Mouse (Mus musculus) embryonic facial prominence, embryonic 15.5 days (tissue): ENCODE measurements around the gene Prss38. TPM values are rescaled to one million over a fixed set of nuclear protein-coding genes. Genes with fewer than 3 reads are reported as not detected.

Experiments
- ATAC-seq: fragments of 200-750 bp; cut with Nextera tagmentation; 2 replicates; pipeline ENCODE4 v1.8.0; 2017; ENCODE audit warnings: low read depth, moderate TSS enrichment; ENCODE audit not compliant: insufficient number of reproducible peaks, low FRiP score, low TSS enrichment
- H3K27ac ChIP-seq: fragments of 300-500 bp; sonication (generic); replicated peaks from 2 replicates; pipeline ENCODE4 v1.5.1; 2015; ENCODE audit warnings: mild to moderate bottlenecking, inconsistent platforms
- H3K27me3 ChIP-seq: fragments of 300-500 bp; sonication (generic); 2 replicates; pipeline ENCODE4 v1.6.1; 2015; ENCODE audit warnings: inconsistent platforms
- H3K36me3 ChIP-seq: fragments of 300-500 bp; sonication (generic); 2 replicates; pipeline ENCODE4 v1.6.1; 2015; ENCODE audit warnings: mild to moderate bottlenecking, inconsistent platforms
- H3K4me1 ChIP-seq: fragments of 300-500 bp; sonication (generic); 2 replicates; pipeline ENCODE4 v1.6.1; 2015; ENCODE audit warnings: inconsistent platforms
- H3K4me2 ChIP-seq: fragments of 300-500 bp; sonication (generic); replicated peaks from 2 replicates; pipeline ENCODE4 v1.6.1; 2015; ENCODE audit warnings: mild to moderate bottlenecking, inconsistent platforms
- H3K4me3 ChIP-seq: fragments of 300-500 bp; sonication (generic); replicated peaks from 2 replicates; pipeline ENCODE4 v1.5.1; 2015; ENCODE audit warnings: mild to moderate bottlenecking, inconsistent platforms
- H3K9ac ChIP-seq: fragments of 300-500 bp; sonication (generic); 2 replicates; pipeline ENCODE4 v1.6.1; 2015; ENCODE audit warnings: inconsistent platforms
- H3K9me3 ChIP-seq: fragments of 300-500 bp; sonication (generic); replicated peaks from 2 replicates; pipeline ENCODE4 v1.6.1; 2016; ENCODE audit warnings: inconsistent platforms
- WGBS: fragments of 180-500 bp; shearing (Covaris S2); methylation state at CpG from one replicate; pipeline ENCODE4 v1.1.7; 2015; 5-methylcytosine and 5-hydroxymethylcytosine counted together
- polyA plus RNA-seq: library from polyadenylated mRNA; unstranded; fragments of >200 nt; fragmentation: Nextera tagmentation; extraction: Ambion mirVana; gene quantifications from 2 replicates; pipeline ENCODE4 v1.2.1, GENCODE M21; 2015

The Prss38 gene
- polyA plus RNA-seq, 1 experiment from 2014 or later: not detected

GRCm38 (mm10) chr11:59346166-59346910 is 29.1 kb downstream of the Prss38 start:
- Histone ChIP-seq H3K9ac (no peak overlapping the region), H3K4me1 (peaks cover 22% of the 10 kb centered on the region; the same call in 1 of the 2 replicates), H3K27me3 (no peaks in the 10 kb centered on the region), H3K4me3 (no peak overlapping the region), H3K4me2 (no peak overlapping the region), H3K9me3 (no peaks in the 10 kb centered on the region), H3K27ac (peak overlapping the region; percentile 55; the same call in 1 of the 2 replicates), H3K36me3 (no peaks in the 10 kb centered on the region)
- peak; percentile 53; the same call in 1 of the 2 replicates for ATAC-seq
- WGBS: 58% methylated on average over 11 of the region's 11 CpGs

GRCm38 (mm10) chr11:59342956-59343355 is 32.5 kb downstream of the Prss38 start:
- H3K36me3 ChIP-seq: no peaks in the 10 kb centered on the region
- no peak overlapping the region for H3K4me3 ChIP-seq
- H3K4me1 ChIP-seq: peaks cover 13% of the 10 kb centered on the region; the same call in 1 of the 2 replicates
- no peak overlapping the region for H3K27ac ChIP-seq
- no peak overlapping the region for H3K4me2 ChIP-seq
- no peak for ATAC-seq
- H3K27me3 ChIP-seq: no peaks in the 10 kb centered on the region
- 78% methylated on average over 5 of the region's 5 CpGs for WGBS
- no peaks in the 10 kb centered on the region for H3K9me3 ChIP-seq
- H3K9ac ChIP-seq: no peak overlapping the region

- Histone ChIP-seq H3K27me3 (no peaks in the 10 kb centered on the region), H3K9me3 (no peaks in the 10 kb centered on the region), H3K4me1 (peaks cover 4% of the 10 kb centered on the region; the same call in 1 of the 2 replicates), H3K9ac (no peak overlapping the region), H3K27ac (no peak overlapping the region), H3K4me3 (no peak overlapping the region), H3K4me2 (no peak overlapping the region), H3K36me3 (no peaks in the 10 kb centered on the region)
- WGBS: 81% methylated on average over 2 of the region's 2 CpGs
- no peak for ATAC-seq
These were observed 36.7 kb downstream of the Prss38 start for GRCm38 (mm10) chr11:59338736-59339120.

- no peaks in the 10 kb centered on the region for H3K9me3 ChIP-seq
- no peak overlapping the region for H3K27ac ChIP-seq
- no peaks in the 10 kb centered on the region for H3K27me3 ChIP-seq
- H3K9ac ChIP-seq: no peak overlapping the region
- H3K4me2 ChIP-seq: no peak overlapping the region
- no peak for ATAC-seq
- 69% methylated on average over 13 of the region's 13 CpGs for WGBS
- H3K36me3 ChIP-seq: no peaks in the 10 kb centered on the region
- H3K4me3 ChIP-seq: no peak overlapping the region
- H3K4me1 ChIP-seq: peaks cover 4% of the 10 kb centered on the region; the same call in 1 of the 2 replicates
These were observed 37.3 kb downstream of the Prss38 start for GRCm38 (mm10) chr11:59337955-59338735.

GRCm38 (mm10) chr11:59336381-59336780 is 39.1 kb downstream of the Prss38 start:
- H3K27me3 ChIP-seq: no peaks in the 10 kb centered on the region
- no peaks in the 10 kb centered on the region for H3K9me3 ChIP-seq
- peaks cover 14% of the 10 kb centered on the region; the same call in 1 of the 2 replicates for H3K4me1 ChIP-seq
- H3K9ac ChIP-seq: no peak overlapping the region
- no peak overlapping the region for H3K4me3 ChIP-seq
- no peak overlapping the region for H3K4me2 ChIP-seq
- WGBS: 18% methylated on average over 1 of the region's 1 CpGs
- H3K27ac ChIP-seq: no peak overlapping the region
- H3K36me3 ChIP-seq: peaks cover 2% of the 10 kb centered on the region; the same call in 1 of the 2 replicates
- ATAC-seq: 0 out of 2 replicates have a peak, but pooled peaks have one; percentile 41

- H3K9ac ChIP-seq: no peak overlapping the region
- WGBS: 43% methylated on average over 2 of the region's 2 CpGs
- H3K27ac ChIP-seq: no peak overlapping the region
- peaks cover 7% of the 10 kb centered on the region; the same call in 1 of the 2 replicates for H3K36me3 ChIP-seq
- no peak overlapping the region for H3K4me3 ChIP-seq
- H3K4me2 ChIP-seq: no peak overlapping the region
- no peaks in the 10 kb centered on the region for H3K9me3 ChIP-seq
- no peaks in the 10 kb centered on the region for H3K27me3 ChIP-seq
- peaks cover 16% of the 10 kb centered on the region; the same call in 1 of the 2 replicates for H3K4me1 ChIP-seq
- ATAC-seq: no peak
These were observed 39.5 kb downstream of the Prss38 start for GRCm38 (mm10) chr11:59335942-59336341.

- Histone ChIP-seq H3K4me3 (no peak overlapping the region), H3K4me1 (peaks cover 20% of the 10 kb centered on the region; the same call in 1 of the 2 replicates), H3K9ac (no peak overlapping the region), H3K27ac (no peak overlapping the region), H3K36me3 (peaks cover 8% of the 10 kb centered on the region; the same call in 1 of the 2 replicates), H3K4me2 (no peak overlapping the region), H3K27me3 (no peaks in the 10 kb centered on the region), H3K9me3 (no peaks in the 10 kb centered on the region)
- no peak for ATAC-seq
- 78% methylated on average over 4 of the region's 4 CpGs for WGBS
These were observed 40.3 kb downstream of the Prss38 start for GRCm38 (mm10) chr11:59335150-59335549.

- H3K4me2 ChIP-seq: no peak overlapping the region
- H3K9me3 ChIP-seq: no peaks in the 10 kb centered on the region
- ATAC-seq: no peak
- peaks cover 8% of the 10 kb centered on the region; the same call in 1 of the 2 replicates for H3K36me3 ChIP-seq
- H3K27me3 ChIP-seq: no peaks in the 10 kb centered on the region
- no peak overlapping the region for H3K9ac ChIP-seq
- peaks cover 32% of the 10 kb centered on the region for H3K4me1 ChIP-seq
- no peak overlapping the region for H3K4me3 ChIP-seq
- no peak overlapping the region for H3K27ac ChIP-seq
- WGBS: 22% methylated on average over 9 of the region's 9 CpGs
These were observed 42.5 kb downstream of the Prss38 start for GRCm38 (mm10) chr11:59332938-59333337.

GRCm38 (mm10) chr11:59331167-59331869 is 44.1 kb downstream of the Prss38 start:
- Histone ChIP-seq H3K27ac (no peak overlapping the region), H3K4me2 (no peak overlapping the region), H3K9ac (no peak overlapping the region), H3K36me3 (peaks cover 8% of the 10 kb centered on the region; the same call in 1 of the 2 replicates), H3K4me3 (no peak overlapping the region), H3K4me1 (peaks cover 32% of the 10 kb centered on the region), H3K9me3 (no peaks in the 10 kb centered on the region), H3K27me3 (no peaks in the 10 kb centered on the region)
- 78% methylated on average over 16 of the region's 16 CpGs for WGBS
- ATAC-seq: no peak

- Histone ChIP-seq H3K27ac (no peak overlapping the region), H3K9ac (no peak overlapping the region), H3K9me3 (no peaks in the 10 kb centered on the region), H3K4me3 (no peak overlapping the region), H3K4me2 (no peak overlapping the region), H3K27me3 (no peaks in the 10 kb centered on the region), H3K36me3 (peaks cover 8% of the 10 kb centered on the region; the same call in 1 of the 2 replicates), H3K4me1 (peaks cover 32% of the 10 kb centered on the region)
- ATAC-seq: no peak
- 44% methylated on average over 5 of the region's 5 CpGs for WGBS
These were observed 44.9 kb downstream of the Prss38 start for GRCm38 (mm10) chr11:59330560-59330959.

GRCm38 (mm10) chr11:59329616-59330015 is 45.8 kb downstream of the Prss38 start:
- H3K4me2 ChIP-seq: no peak overlapping the region
- H3K4me3 ChIP-seq: no peak overlapping the region
- no peaks in the 10 kb centered on the region for H3K9me3 ChIP-seq
- H3K36me3 ChIP-seq: peaks cover 8% of the 10 kb centered on the region; the same call in 1 of the 2 replicates
- peak overlapping the region; percentile 35 for H3K27ac ChIP-seq
- H3K27me3 ChIP-seq: no peaks in the 10 kb centered on the region
- no peak overlapping the region for H3K9ac ChIP-seq
- WGBS: 32% methylated on average over 6 of the region's 6 CpGs
- ATAC-seq: no peak
- peaks cover 31% of the 10 kb centered on the region for H3K4me1 ChIP-seq
